Mouse (Mus musculus) heart, postnatal 0 days (tissue): ENCODE data around the gene Tgm2.

Experiments used
- CTCF ChIP-seq: IDR thresholded peaks from 2 replicates; pipeline ENCODE4 v1.5.1; 2016; ENCODE audit warnings: antibody characterized with exemption, control low read depth, low read depth
- EP300 ChIP-seq: IDR thresholded peaks from 2 replicates; pipeline ENCODE4 v1.6.1; 2016; ENCODE audit warnings: antibody characterized with exemption, low read depth

DNA sequence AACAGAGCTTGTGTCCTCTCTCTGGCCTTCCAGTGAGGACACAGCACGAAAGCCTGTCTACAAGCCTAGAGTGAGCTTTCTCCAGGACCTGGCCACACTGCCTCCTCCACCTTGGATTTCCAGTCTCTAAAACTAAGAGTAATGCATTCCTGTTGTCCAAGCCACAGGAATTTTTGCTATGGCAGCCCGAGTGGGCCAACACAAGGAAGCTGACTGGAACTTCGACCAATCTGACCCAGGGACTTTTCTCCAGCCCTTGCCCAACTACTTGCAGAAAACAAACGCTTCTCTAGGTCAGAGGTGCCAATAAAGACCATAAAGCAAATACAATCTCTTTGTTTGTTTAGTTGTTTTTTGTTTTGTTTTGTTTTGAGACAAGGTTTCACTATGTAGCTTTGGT, 56.1 kb downstream of the Tgm2 start:
- TF ChIP-seq CTCF (no peak), EP300 (no peak)
